Mouse (Mus musculus): ENCODE measurements around the gene Bcdin3d. TPM values are rescaled to one million over a fixed set of nuclear protein-coding genes. Genes with fewer than 3 reads are reported as not detected.

Bcdin3d gene
- polyA plus RNA-seq, 1 experiment from 2014 or later, result 10.4 TPM

DNA sequence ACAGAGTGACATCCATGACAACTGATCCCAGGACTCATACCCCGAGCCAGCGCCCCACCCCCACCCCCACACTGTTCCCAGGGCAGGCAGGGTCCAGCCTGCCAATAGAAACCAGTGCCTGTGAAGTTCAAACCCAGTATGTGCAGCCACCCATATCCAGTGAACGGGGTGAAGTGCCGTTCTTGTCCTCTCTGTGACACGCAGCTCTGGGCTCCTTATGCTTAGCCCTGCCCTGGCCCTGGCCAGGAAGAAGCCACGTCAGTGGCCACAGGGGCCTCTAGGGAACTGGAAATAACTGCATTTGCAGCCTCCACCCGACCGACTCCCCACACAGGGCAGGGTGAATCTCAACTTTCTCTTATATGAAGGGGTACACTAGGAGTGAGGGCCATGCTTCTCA is 42.6 kb downstream of the Bcdin3d start:
- Histone ChIP-seq H3K4me2 (replicated peaks; ENCODE audit: low read depth) (no peak overlapping the region), H3K9ac (ENCODE audit: low read length) (no peak overlapping the region), H3K4me1 (replicated peaks; ENCODE audit: control insufficient read depth, insufficient read depth) (no peaks in the 10 kb centered on the region; the same call in 1 of the 2 replicates), H3K9me3 (ENCODE audit: control insufficient read depth, low read length) (no peaks in the 10 kb centered on the region), H3K36me3 (ENCODE audit: control insufficient read depth, insufficient read depth, low read length) (peaks cover 11% of the 10 kb centered on the region; the same call in 1 of the 2 replicates), H3K4me3 (ENCODE audit: low read depth, low read length) (no peak overlapping the region), H3K27me3 (ENCODE audit: control insufficient read depth, insufficient read depth, low read length) (no peaks in the 10 kb centered on the region), H3K27ac (replicated peaks) (no peak overlapping the region)
- 73% methylated on average over 8 of the region's 8 CpGs for WGBS
- ATAC-seq (ENCODE audit: low FRiP score, low TSS enrichment) (no peak), DNase-seq (ENCODE audit: low spot score) (no peak)
- TF ChIP-seq EP300 (optimal IDR thresholded peaks at IDR 0.05) (no peak), CTCF (IDR thresholded peaks at IDR 0.05; ENCODE audit: low read depth) (no peak)

DNA sequence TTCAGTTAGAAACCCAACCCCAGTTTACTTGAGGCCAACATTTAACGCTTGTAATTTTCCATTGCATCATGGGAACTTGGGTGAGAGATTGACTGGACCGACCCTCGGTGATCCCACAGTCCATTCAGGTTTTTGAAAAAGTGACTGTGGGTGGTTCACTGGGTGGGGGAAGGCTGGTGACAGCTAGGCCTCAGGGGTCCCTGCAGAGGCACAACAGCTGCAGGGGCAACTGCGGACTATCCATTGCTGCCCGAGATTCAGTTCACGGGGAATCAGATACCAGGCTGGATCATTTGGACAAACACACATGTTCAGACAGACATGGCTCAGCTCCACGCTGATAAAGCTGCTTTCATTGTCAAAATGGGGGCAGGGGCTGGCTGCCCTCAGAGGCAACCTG is 43.0 kb downstream of the Bcdin3d start:
- Histone ChIP-seq H3K4me2 (replicated peaks; ENCODE audit: low read depth) (no peak overlapping the region), H3K9me3 (ENCODE audit: control insufficient read depth, low read length) (no peaks in the 10 kb centered on the region), H3K27me3 (ENCODE audit: control insufficient read depth, insufficient read depth, low read length) (no peaks in the 10 kb centered on the region), H3K4me3 (ENCODE audit: low read depth, low read length) (no peak overlapping the region), H3K36me3 (ENCODE audit: control insufficient read depth, insufficient read depth, low read length) (peaks cover 12% of the 10 kb centered on the region; the same call in 1 of the 2 replicates), H3K9ac (ENCODE audit: low read length) (no peak overlapping the region), H3K27ac (replicated peaks) (no peak overlapping the region), H3K4me1 (replicated peaks; ENCODE audit: control insufficient read depth, insufficient read depth) (no peaks in the 10 kb centered on the region)
- ATAC-seq (ENCODE audit: low FRiP score, low TSS enrichment) (no peak), DNase-seq (ENCODE audit: low spot score) (no peak)
- no peak for TF ChIP-seq CTCF (IDR thresholded peaks at IDR 0.05; ENCODE audit: low read depth)
- no peak for TF ChIP-seq EP300 (optimal IDR thresholded peaks at IDR 0.05)
- 70% methylated on average over 7 of the region's 7 CpGs for WGBS

DNA sequence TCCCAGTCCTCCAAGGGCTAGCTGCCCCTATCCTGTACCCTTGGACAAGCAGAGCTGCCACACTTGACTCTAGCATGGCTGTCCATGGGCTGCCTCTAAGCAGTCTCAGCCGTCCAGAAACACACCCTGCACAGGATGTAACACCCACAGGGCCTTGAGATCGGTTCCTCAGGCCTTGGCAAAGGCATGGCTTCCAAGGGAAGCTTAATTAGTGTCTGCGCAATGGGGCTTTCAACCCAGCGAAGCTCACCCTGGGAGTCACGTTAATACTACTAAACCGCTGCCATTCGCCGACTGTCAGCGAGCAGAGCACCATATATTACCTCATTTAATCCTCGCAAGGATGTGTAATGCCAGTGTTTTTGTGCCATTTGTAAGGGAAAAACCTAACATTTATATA is 43.5 kb downstream of the Bcdin3d start:
- Histone ChIP-seq H3K4me2 (replicated peaks; ENCODE audit: low read depth) (no peak overlapping the region), H3K9me3 (ENCODE audit: control insufficient read depth, low read length) (no peaks in the 10 kb centered on the region), H3K4me1 (replicated peaks; ENCODE audit: control insufficient read depth, insufficient read depth) (no peaks in the 10 kb centered on the region), H3K27ac (replicated peaks) (no peak overlapping the region), H3K4me3 (ENCODE audit: low read depth, low read length) (no peak overlapping the region), H3K36me3 (ENCODE audit: control insufficient read depth, insufficient read depth, low read length) (peaks cover 14% of the 10 kb centered on the region; the same call in 1 of the 2 replicates), H3K9ac (ENCODE audit: low read length) (no peak overlapping the region), H3K27me3 (ENCODE audit: control insufficient read depth, insufficient read depth, low read length) (no peaks in the 10 kb centered on the region)
- ATAC-seq (ENCODE audit: low FRiP score, low TSS enrichment) (no peak), DNase-seq (ENCODE audit: low spot score) (no peak)
- TF ChIP-seq EP300 (optimal IDR thresholded peaks at IDR 0.05) (no peak), CTCF (IDR thresholded peaks at IDR 0.05; ENCODE audit: low read depth) (no peak)
- WGBS, result 88% methylated on average over 10 of the region's 10 CpGs

GRCm38 (mm10) chr15:99430394-99430793 is 44.1 kb downstream of the Bcdin3d start:
- no peak overlapping the region for H3K9ac ChIP-seq (ENCODE audit: low read length)
- H3K9me3 ChIP-seq (ENCODE audit: control insufficient read depth, low read length), result no peaks in the 10 kb centered on the region
- 74% methylated on average over 8 of the region's 8 CpGs for WGBS
- no peak for TF ChIP-seq CTCF (IDR thresholded peaks at IDR 0.05; ENCODE audit: low read depth)
- TF ChIP-seq EP300 (optimal IDR thresholded peaks at IDR 0.05), result no peak
- no peak overlapping the region for H3K4me2 ChIP-seq (replicated peaks; ENCODE audit: low read depth)
- peaks cover 14% of the 10 kb centered on the region; the same call in 1 of the 2 replicates for H3K36me3 ChIP-seq (ENCODE audit: control insufficient read depth, insufficient read depth, low read length)
- H3K4me1 ChIP-seq (replicated peaks; ENCODE audit: control insufficient read depth, insufficient read depth), result no peaks in the 10 kb centered on the region
- no peak overlapping the region for H3K4me3 ChIP-seq (ENCODE audit: low read depth, low read length)
- H3K27ac ChIP-seq (replicated peaks), result no peak overlapping the region
- DNase-seq (ENCODE audit: low spot score) (no peak), ATAC-seq (ENCODE audit: low FRiP score, low TSS enrichment) (no peak)
- no peaks in the 10 kb centered on the region for H3K27me3 ChIP-seq (ENCODE audit: control insufficient read depth, insufficient read depth, low read length)

DNA sequence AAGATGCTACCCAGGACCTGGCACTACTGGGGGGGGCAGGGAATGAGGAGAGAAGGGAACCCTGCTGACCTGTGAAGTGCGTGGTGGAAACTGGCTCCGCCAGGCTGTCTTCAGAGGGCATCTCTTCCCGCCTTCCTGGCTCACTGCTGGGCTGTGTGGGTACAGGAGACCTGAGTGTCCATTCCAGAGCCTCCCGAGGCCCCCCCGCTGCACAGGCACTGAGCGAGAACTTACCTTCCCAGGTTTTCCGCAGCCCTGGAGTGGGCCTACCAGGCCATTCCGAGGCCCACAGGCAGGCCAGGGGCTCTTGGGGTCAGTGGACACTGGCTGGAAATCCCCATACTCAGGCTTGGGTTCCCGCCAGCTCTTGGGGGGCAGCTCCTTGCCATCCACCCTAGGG is 50.6 kb downstream of the Bcdin3d start:
- TF ChIP-seq EP300 (optimal IDR thresholded peaks at IDR 0.05) (no peak), CTCF (IDR thresholded peaks at IDR 0.05; ENCODE audit: low read depth) (no peak)
- H3K4me3 ChIP-seq (ENCODE audit: low read depth, low read length), result no peak overlapping the region
- no peak for ATAC-seq (ENCODE audit: low FRiP score, low TSS enrichment)
- WGBS, result 90% methylated on average over 9 of the region's 9 CpGs
- H3K27me3 ChIP-seq (ENCODE audit: control insufficient read depth, insufficient read depth, low read length), result no peaks in the 10 kb centered on the region
- no peak for DNase-seq (ENCODE audit: low spot score)
- no peak overlapping the region for H3K4me2 ChIP-seq (replicated peaks; ENCODE audit: low read depth)
- no peaks in the 10 kb centered on the region for H3K9me3 ChIP-seq (ENCODE audit: control insufficient read depth, low read length)
- no peaks in the 10 kb centered on the region for H3K4me1 ChIP-seq (replicated peaks; ENCODE audit: control insufficient read depth, insufficient read depth)
- no peak overlapping the region for H3K9ac ChIP-seq (ENCODE audit: low read length)
- H3K27ac ChIP-seq (replicated peaks), result no peak overlapping the region
- H3K36me3 ChIP-seq (ENCODE audit: control insufficient read depth, insufficient read depth, low read length), result peaks cover 7% of the 10 kb centered on the region; the same call in 1 of the 2 replicates

DNA sequence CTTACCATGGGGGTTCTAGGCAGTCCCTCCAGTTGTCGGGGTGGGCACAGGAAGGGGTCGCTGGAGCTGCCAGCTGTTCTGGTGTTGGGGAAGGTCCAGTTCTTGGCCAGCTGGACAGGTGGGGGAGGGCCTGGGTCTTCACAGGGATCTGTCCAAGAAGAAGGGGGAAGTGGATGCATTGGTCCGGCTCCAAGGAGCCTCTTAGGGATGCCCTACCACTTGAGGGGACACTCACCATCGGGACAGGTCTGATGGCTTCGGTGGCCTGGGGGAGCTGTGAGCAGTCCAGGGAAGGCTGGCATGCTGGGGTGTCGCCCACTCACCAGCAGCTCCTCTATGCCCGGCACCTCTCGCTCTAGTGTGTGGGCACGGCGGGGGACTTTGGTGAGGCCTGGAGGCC is 51.4 kb downstream of the Bcdin3d start:
- 94% methylated on average over 10 of the region's 10 CpGs for WGBS
- peaks cover 7% of the 10 kb centered on the region; the same call in 1 of the 2 replicates for H3K36me3 ChIP-seq (ENCODE audit: control insufficient read depth, insufficient read depth, low read length)

More for the DNA sequence above, 51.4 kb downstream of the Bcdin3d start:
- DNase-seq (ENCODE audit: low spot score) (no peak), ATAC-seq (ENCODE audit: low FRiP score, low TSS enrichment) (no peak)
- H3K4me1 ChIP-seq (replicated peaks; ENCODE audit: control insufficient read depth, insufficient read depth), result no peaks in the 10 kb centered on the region
- no peaks in the 10 kb centered on the region for H3K27me3 ChIP-seq (ENCODE audit: control insufficient read depth, insufficient read depth, low read length)
- H3K4me3 ChIP-seq (ENCODE audit: low read depth, low read length), result no peak overlapping the region
- no peaks in the 10 kb centered on the region for H3K9me3 ChIP-seq (ENCODE audit: control insufficient read depth, low read length)
- no peak overlapping the region for H3K9ac ChIP-seq (ENCODE audit: low read length)
- no peak overlapping the region for H3K4me2 ChIP-seq (replicated peaks; ENCODE audit: low read depth)
- TF ChIP-seq EP300 (optimal IDR thresholded peaks at IDR 0.05) (no peak), CTCF (IDR thresholded peaks at IDR 0.05; ENCODE audit: low read depth) (no peak)
- no peak overlapping the region for H3K27ac ChIP-seq (replicated peaks)

All from stomach, postnatal 0 days (tissue).